In the genomic region with DNA sequence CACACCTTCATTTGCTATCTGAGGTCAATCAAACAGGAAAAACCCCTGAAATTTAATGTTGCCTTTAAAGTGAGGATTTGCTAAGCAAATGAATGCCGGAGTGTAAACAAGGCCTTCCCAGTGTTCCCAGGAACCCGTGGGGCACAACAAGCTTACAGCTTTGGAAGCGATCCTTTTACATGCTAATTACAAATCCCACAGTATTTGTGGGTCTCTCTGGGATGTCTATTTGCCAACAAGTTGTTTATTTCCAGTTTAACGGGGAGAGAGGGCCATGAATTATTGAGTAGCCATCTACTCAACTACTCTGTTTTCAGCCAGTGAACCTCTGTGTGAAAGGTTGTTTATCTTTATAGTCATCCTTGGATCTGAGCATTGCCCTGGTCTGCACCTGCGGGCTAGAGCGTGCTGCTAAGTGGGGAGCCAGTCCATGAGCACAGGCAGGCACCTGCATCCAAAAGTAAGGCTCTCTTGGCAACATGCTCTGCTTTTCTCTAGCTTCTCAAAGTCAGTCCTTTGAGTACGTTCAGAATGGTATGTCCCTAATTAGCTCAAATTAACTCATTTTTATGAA, we compare ENCODE assay signal across 11 mouse cellular contexts. TPM values are rescaled to one million over a fixed set of nuclear protein-coding genes. Genes with fewer than 3 reads are reported as not detected.
DNase-seq lines count a peak whose midpoint lies in the region; ATAC-seq and TF ChIP-seq lines count a peak whose summit lies in the region.
"Had no signal": no experiment of that assay in that cellular context is flagged by ENCODE, and none has a peak within 500 bp of the region (broad histone marks: within the 10 kb centered on the region; RNA-seq: fewer than 3 reads in every experiment).

No protein-coding gene starts in this region.

- no peak for TF ChIP-seq POLR2A in kidney, adult 2 months (IDR thresholded peaks at IDR 0.05; ENCODE audit: low read depth, low read length)
- TF ChIP-seq POLR2A in brain, embryonic 14.5 days (IDR thresholded peaks at IDR 0.05; ENCODE audit: borderline replicate concordance, extremely low read depth, insufficient read depth, insufficient read length, poor library complexity, severe bottlenecking) = no peak

- ATAC-seq in kidney, embryonic 16.5 days (ENCODE audit: low FRiP score, low TSS enrichment) = no peak
- no peak for ATAC-seq in intestine, postnatal 0 days

- H3K9ac ChIP-seq in kidney, embryonic 16.5 days (replicated peaks; ENCODE audit: low read length) = no peak overlapping the region
- H3K9ac ChIP-seq in intestine, postnatal 0 days (ENCODE audit: low read depth, low read length) = no peak overlapping the region

- no peak for TF ChIP-seq CTCF in kidney, adult 2 months (conservative IDR thresholded peaks at IDR 0.05; ENCODE audit: insufficient read depth, insufficient read length, low read depth, low read length)
- TF ChIP-seq CTCF in E14TG2a.4 (conservative IDR thresholded peaks at IDR 0.05; ENCODE audit: low read length) = no peak
- no peak for TF ChIP-seq CTCF in brain, embryonic 14.5 days (IDR thresholded peaks at IDR 0.05; ENCODE audit: borderline replicate concordance, extremely low read depth, insufficient read depth, insufficient read length)
- TF ChIP-seq CTCF in intestine, postnatal 0 days (IDR thresholded peaks at IDR 0.05; ENCODE audit: low read depth) = no peak

- no peaks in the 10 kb centered on the region for H3K9me3 ChIP-seq in kidney, embryonic 16.5 days (ENCODE audit: low read length)
- H3K9me3 ChIP-seq in E14TG2a.4 (ENCODE audit: low read length) = no peaks in the 10 kb centered on the region
- no peaks in the 10 kb centered on the region for H3K9me3 ChIP-seq in intestine, postnatal 0 days (ENCODE audit: control insufficient read depth)

- 42% methylated on average over 7 of the region's 7 CpGs for WGBS in kidney, embryonic 16.5 days
- WGBS in kidney, adult 2 months = 64% methylated on average over 7 of the region's 7 CpGs
- WGBS in intestine, postnatal 0 days = 47% methylated on average over 7 of the region's 7 CpGs

- no peak for DNase-seq in kidney, adult 2 months
- DNase-seq in brain, embryonic 14.5 days (ENCODE audit: low read depth) = peak; percentile 69
- DNase-seq in naive thymus-derived CD4-positive, alpha-beta T cell, adult 2 months (ENCODE audit: low read depth) = peak; percentile 39
- DNase-seq in heart, postnatal 25 days (ENCODE audit: low spot score) = no peak
- no peak for DNase-seq in gastrocnemius, postnatal 25 days
- DNase-seq: adrenal gland, postnatal 36 days; cerebellum, adult 18-20 months; layer of hippocampus, adult 9-11 months had no signal

- peak overlapping the region; percentile 40; the same call in 1 of the 2 replicates for H3K27ac ChIP-seq in kidney, embryonic 16.5 days (ENCODE audit: low read length)
- no peak overlapping the region for H3K27ac ChIP-seq in kidney, adult 2 months (ENCODE audit: insufficient read depth, low read depth, low read length)
- H3K27ac ChIP-seq in intestine, postnatal 0 days (ENCODE audit: low read depth, low read length) = no peak overlapping the region

- intact Hi-C loops in heart, postnatal 25 days (cut with DNase I) = no loop called here

- peaks cover 44% of the 10 kb centered on the region for H3K4me1 ChIP-seq in kidney, embryonic 16.5 days (ENCODE audit: insufficient read depth, low read length)
- no peaks in the 10 kb centered on the region; the same call in 1 of the 2 replicates for H3K4me1 ChIP-seq in kidney, adult 2 months (ENCODE audit: control insufficient read depth, insufficient read depth, low read length)
- peaks cover 38% of the 10 kb centered on the region for H3K4me1 ChIP-seq in E14TG2a.4 (replicated peaks; ENCODE audit: low read depth, low read length)
- H3K4me1 ChIP-seq in intestine, postnatal 0 days (replicated peaks; ENCODE audit: control insufficient read depth, insufficient read depth, low read length) = no peaks in the 10 kb centered on the region

- no peaks in the 10 kb centered on the region for H3K27me3 ChIP-seq in kidney, embryonic 16.5 days (ENCODE audit: insufficient read depth, low read length)
- H3K27me3 ChIP-seq in kidney, adult 2 months (replicated peaks; ENCODE audit: control insufficient read depth, insufficient read depth, low read length) = no peaks in the 10 kb centered on the region
- H3K27me3 ChIP-seq in E14TG2a.4 (ENCODE audit: insufficient read depth, low read length) = no peaks in the 10 kb centered on the region
- no peaks in the 10 kb centered on the region for H3K27me3 ChIP-seq in intestine, postnatal 0 days (replicated peaks; ENCODE audit: control insufficient read depth, insufficient read depth, low read length)

- H3K36me3 ChIP-seq in kidney, embryonic 16.5 days (ENCODE audit: insufficient read depth, low read length) = no peaks in the 10 kb centered on the region
- H3K36me3 ChIP-seq in kidney, adult 2 months (ENCODE audit: control insufficient read depth, insufficient read depth, low read length) = no peaks in the 10 kb centered on the region
- no peaks in the 10 kb centered on the region for H3K36me3 ChIP-seq in E14TG2a.4 (ENCODE audit: insufficient read depth, low read length)
- no peaks in the 10 kb centered on the region for H3K36me3 ChIP-seq in intestine, postnatal 0 days (ENCODE audit: control insufficient read depth, insufficient read depth)

- H3K4me2 ChIP-seq in kidney, embryonic 16.5 days (replicated peaks; ENCODE audit: low read depth, low read length) = no peak overlapping the region
- no peak overlapping the region for H3K4me2 ChIP-seq in intestine, postnatal 0 days (replicated peaks; ENCODE audit: low read depth)

- H3K4me3 ChIP-seq in kidney, embryonic 16.5 days (ENCODE audit: low read length) = no peak overlapping the region
- no peak overlapping the region for H3K4me3 ChIP-seq in kidney, adult 2 months (ENCODE audit: insufficient read depth, low read depth, low read length)
- 0 out of 2 replicates have a peak overlapping the region, but pooled peaks have one; percentile 3 for H3K4me3 ChIP-seq in E14TG2a.4 (replicated peaks; ENCODE audit: low read length)
- no peak overlapping the region for H3K4me3 ChIP-seq in intestine, postnatal 0 days (ENCODE audit: low read depth, low read length)

RNA-seq across cellular contexts. Expression of a gene that starts 29.8 kb away (rescaled TPM):
- polyA plus RNA-seq in kidney, embryonic 16.5 days (2015; fragmentation: Nextera tagmentation; extraction: Ambion mirVana) = 16.9 and 19.2 TPM in 2 replicates
- 11.1 and 13.0 TPM in 2 replicates for polyA plus RNA-seq in kidney, adult 2 months (2012; rRNA removed)
- 13.5 and 26.4 TPM in 2 replicates for polyA plus RNA-seq in brain, embryonic 14.5 days (2012; rRNA removed)
- 5.5 and 5.6 TPM in 2 replicates for polyA plus RNA-seq in intestine, postnatal 0 days (2015; fragmentation: Nextera tagmentation; extraction: Ambion mirVana)
- 10 to 100 TPM; 23.3 to 24.6 TPM for total RNA-seq in heart, postnatal 25 days (2021)
- 10 to 100 TPM; 24.9 to 29.0 TPM for total RNA-seq in gastrocnemius, postnatal 25 days (2021)

Comparison
In these comparisons a context has a peak if more than half of its experiments do, and no peak if none do; other contexts are left out.
1. DNase-seq: peak in brain, embryonic 14.5 days (single experiment) and naive thymus-derived CD4-positive, alpha-beta T cell, adult 2 months (single experiment); none in kidney, adult 2 months (single experiment), heart, postnatal 25 days (single experiment) and gastrocnemius, postnatal 25 days (single experiment).